Mouse (Mus musculus) heart, postnatal 36 days (tissue): Measurements from ENCODE around the gene Ap3s2. TPM values are rescaled to one million over a fixed set of nuclear protein-coding genes. Genes with fewer than 3 reads are reported as not detected.

Source experiments
- DNase-seq, 2 experiments: peaks; one replicate each; pipeline ENCODE4 v3.0.0; 2021 to 2022
- intact Hi-C: fragments of 180-260 bp; cut with DNase I; formaldehyde crosslinking; loops from one replicate; pipeline ENCODE4 v1.15.1; 2025
- total RNA-seq, 2 experiments: library from RNA; stranded (reverse); gene quantifications; 2 replicates each; pipeline ENCODE4 v1.2.3; 2021

The Ap3s2 gene
- total RNA-seq: 10 to 100 TPM; 21.1 to 24.6 TPM

DNA sequence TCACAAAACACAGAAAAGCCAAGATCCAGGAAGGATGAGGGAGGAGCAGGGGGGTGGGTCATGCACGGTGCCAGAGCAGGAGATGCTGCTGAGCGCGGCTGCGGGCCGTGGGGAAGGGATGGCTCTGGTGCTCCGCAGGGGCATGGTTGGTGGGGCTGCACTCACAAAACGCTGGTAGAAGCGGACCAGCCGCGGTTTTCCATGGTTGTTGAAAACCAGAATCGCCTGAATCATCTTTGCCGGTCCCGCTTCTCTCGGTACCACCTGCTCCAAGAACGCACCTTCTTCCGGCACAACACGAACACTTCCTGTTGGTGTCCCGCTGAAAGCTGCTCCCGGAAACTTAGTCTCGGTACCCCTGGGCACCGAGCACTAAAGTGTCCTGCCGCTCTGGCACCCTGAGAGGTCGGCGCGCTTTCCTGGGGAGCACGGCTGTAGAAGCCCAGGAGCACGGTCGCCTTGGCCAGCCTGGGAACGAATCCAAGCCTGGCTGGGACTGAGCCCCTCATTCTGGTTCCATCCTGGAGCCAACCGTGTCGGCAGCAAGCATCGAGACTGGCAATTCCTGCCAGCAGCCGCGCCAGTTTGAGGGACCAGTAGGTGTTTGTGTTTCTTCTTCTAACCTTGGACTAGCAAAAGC is at the start of gene Ap3s2:
Gene Ap3s2 (minus strand): TSS at position 306 of the 640 bp plus-strand sequence.
- intact Hi-C loops: no loop called here
- peak; percentile 87 to 91 for DNase-seq

DNA sequence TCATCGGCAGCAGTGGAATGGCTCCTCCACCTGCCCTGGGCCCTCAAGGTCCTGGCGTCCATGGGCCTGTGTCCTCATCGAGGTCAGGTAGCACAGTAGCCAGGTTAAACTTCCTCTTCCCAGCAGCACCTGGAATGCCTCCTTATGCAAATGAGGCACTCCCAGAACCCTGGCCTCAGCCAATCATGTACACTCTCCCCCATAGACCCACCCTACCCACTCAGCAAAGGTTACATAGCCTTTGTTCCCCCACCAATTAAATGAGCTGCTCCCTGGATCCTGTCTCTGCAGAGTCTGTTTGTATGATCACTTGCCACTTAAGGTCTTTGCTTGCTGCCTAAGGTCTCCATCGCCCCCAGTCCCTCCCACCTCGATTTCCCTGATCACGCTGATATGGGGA is 47.9 kb upstream of the Ap3s2 start:
- DNase-seq: no peak
- intact Hi-C loops: no loop called here

DNA sequence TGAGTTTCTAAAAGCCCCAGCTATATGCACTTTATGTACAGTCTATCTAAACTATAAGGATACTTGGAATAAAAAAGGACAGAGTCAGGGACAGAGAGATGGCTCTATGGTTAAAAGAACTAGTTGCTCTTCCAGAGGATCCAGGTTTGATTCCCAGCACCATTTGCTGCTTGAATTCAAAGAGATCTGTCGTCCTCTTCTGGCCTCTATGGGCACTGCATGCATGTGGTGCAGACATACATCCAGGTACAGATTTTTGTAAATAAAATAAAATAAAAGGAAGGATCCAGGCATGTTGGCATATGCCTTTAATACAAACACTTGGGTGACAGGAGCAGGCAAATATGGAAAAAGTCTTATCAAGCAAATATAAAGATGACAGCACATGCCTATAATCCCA is 41.2 kb upstream of the Ap3s2 start:
- intact Hi-C loops: no loop called here
- DNase-seq: no peak

DNA sequence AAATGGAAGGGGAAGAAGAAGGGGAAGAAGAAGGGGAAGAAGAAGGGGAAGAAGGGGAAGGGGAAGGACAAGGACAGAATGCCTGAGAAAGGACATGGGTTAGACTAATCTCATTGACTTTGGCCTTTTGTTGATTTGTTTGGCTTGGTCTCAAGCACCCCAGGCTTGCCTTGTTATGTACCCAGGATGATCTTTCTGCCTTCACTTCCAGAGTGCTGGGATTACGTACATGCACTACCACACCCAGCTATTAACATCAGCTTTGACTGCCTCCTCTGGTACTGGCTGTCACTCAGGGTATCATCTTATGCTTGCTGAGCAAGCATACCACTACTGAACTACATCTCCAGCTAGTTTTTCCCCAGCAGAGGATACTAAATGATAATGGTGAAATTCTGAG is 35.7 kb upstream of the Ap3s2 start:
- no peak for DNase-seq
- intact Hi-C loops: no loop called here

DNA sequence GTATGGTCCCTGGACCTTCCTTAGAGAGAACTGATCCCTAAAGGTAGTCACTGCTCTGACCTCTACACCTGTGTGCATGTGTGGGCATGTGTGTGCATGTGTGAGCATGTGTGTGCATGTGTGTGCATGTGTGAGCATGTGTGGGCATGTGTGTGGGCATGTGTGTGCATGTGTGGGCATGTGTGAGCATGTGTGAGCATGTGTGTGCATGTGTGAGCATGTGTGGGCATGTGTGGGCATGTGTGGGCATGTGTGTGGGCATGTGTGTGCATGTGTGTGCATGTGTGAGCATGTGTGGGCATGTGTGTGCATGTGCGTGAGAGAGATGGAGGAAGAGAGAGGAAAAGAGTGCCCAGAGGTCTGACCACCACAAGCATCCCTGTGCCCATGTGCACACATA is 34.4 kb upstream of the Ap3s2 start:
- intact Hi-C loops: no loop called here
- no peak for DNase-seq

DNA sequence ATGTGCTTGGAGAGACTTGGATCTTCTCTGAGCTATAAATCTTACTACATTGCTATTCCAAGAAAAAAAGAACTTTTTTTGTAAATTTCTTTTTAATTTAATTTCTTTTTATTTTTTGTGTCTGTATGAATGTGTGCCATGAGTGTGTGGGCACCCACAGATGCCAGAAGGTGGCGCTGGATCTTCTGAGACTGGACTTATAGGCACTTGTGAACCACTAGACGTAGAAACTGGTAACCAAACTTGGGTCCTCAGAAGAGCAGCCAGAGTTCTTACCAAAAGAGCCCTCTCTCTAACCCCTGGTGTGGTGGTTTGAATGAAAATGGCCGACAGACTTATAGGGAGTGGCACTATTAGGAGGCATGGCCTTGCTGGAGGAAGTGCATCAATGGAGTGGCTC is 30.6 kb upstream of the Ap3s2 start:
- DNase-seq: no peak
- intact Hi-C loops: no loop called here

DNA sequence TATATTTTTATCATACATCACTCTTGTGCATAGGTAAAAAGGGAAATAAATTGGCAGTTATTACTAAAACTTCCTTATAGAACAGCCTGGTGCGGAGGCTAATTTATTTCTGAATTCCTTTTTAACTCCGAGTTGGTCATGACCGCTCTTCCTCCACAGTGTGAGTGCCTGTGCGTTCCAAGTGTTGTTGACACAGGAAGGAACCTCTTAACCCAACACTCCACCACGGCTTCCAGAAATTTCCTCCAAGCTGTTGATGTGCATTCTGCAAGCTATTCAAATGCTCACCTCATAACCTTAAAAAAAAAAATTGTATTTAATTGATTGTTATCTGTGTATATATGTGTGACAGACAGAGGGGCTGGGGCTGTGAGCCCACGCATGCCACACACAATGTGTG is 29.8 kb upstream of the Ap3s2 start:
- intact Hi-C loops: no loop called here
- DNase-seq: no peak

DNA sequence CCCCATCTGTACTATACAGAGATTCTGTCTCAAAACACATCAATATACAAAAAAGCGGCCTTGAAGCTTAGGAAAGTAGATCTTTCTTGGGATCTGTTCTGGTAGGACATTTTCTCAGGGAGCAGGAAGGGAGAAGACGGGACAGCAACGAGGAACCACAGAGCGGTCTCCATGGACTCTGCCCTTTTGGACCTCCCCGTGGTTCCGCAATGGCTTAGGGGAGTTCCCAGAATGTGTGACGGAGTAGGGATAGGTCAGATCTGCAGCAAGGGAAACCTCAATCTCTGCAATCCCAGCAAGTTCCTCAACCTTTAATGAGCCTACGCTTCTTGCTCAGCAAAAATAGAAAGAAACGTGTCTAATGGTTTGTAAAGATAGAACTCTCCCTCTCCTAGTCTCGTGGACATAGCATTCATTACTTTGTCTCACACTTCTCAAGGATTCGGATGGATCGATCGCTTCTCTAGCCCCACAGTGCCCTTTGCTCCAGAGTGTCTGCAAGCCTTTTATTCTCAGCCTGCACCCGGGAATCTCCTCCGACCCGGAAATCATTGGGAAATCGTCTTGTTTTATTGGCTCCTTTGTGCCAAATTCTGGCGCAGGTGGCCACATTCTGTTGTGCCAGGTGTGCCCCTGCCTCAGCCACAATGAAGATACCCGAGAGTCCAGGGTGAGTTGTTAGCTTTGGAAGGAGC is 15.2 kb upstream of the Ap3s2 start:
- intact Hi-C loops: loop anchor here (5.0 to 10.0 kb wide), 4 partner anchors 87 to 329 kb away; partner anchors contain the start of genes Idh2, Ngrn, Vps33b and Zfp710
- DNase-seq: peak; percentile 63 to 73

DNA sequence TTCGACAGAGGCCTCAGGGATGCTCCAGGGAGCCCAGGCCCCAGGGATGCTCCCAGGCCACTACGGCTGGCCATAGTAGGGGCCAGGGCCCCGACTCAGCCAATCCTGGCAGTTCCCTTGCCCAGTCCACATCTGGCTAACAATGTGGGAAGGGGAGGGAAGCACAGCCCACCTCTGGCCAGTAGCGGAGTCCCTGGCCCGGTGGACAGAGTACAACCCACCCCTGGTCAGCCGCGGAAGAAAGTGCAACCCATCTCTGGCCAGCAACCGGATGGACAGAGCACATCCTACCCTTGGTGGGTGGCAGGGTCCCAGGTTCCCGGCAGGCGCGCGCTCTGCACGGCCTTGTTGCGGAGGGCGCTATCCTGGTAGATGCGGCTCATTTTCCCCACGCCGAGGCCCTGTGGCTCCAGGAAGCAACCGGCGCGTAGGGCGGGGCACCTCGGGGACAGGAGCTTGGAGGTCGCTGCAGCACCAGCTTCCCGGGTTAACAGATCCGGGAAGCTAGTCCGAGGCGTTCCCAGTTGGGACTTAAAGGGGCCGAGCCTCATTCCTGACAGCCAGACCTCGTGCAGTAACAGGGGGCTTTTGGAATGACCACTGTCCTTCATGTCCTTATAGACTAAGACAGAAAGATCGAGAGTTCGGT is 14.5 kb upstream of the Ap3s2 start, which contains the start of gene Arpin:
Gene Arpin (minus strand): TSS at position 498 of the 649 bp plus-strand sequence.
- intact Hi-C loops: loop anchor here (5.0 to 10.0 kb wide), 4 partner anchors 87 to 330 kb away; partner anchors contain the start of genes Idh2, Ngrn, Vps33b and Zfp710

DNA sequence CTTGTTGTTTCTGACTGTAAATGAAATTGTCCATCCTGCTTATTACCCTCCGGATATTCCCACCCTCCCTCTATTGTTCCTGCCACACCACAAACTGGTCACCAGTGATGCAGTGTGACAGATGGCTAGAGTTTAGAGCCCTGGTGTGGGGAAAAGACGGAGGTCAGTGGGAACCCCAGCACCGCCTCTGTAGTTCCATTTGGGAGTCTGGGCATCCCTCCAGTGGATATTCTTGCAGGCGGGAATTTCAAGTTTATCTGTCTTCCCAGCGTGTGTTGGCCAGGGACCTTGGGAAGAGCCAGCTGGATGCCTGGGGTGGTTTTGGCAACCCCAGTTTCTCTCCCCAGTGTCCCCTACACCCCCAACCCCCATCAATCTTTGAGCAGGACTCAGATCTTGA is 14.0 kb upstream of the Ap3s2 start:
- intact Hi-C loops: loop anchor here (10.0 kb wide), 2 partner anchors 180 to 330 kb away; partner anchors contain the start of genes Idh2, Ngrn and Vps33b
- peak in 1 of 2 experiments; percentile 31 for DNase-seq

More for the DNA sequence above, 14.5 kb upstream of the Ap3s2 start, which contains the start of gene Arpin:
- peak; percentile 71 to 78 for DNase-seq

DNA sequence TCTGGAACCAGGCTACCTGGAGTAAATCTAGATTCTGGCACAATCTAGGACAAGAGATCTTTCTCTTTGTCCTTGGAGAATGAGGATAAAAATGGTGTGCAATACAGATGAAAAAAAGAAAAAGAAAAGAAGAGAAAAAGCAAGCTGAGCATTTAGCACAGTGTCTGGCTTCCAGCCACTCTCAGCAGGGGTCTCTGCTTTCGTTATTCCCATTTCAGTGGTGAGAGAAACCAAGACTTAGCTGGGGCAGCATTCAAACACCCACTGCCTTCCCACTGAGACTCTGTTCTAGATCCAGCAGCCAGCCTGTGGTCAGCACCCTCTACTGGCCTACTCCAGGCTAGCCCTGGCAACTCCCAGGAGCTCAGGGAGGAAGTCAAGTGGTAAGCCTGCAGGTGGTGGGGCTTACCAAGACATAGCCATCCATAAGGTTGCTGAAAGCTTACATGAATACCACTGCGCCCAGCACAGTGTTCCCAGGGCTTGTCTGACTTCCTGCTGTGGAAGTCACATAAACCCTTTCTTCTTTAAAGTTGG is 8.1 kb upstream of the Ap3s2 start:
- no peak for DNase-seq
- intact Hi-C loops: no loop called here

DNA sequence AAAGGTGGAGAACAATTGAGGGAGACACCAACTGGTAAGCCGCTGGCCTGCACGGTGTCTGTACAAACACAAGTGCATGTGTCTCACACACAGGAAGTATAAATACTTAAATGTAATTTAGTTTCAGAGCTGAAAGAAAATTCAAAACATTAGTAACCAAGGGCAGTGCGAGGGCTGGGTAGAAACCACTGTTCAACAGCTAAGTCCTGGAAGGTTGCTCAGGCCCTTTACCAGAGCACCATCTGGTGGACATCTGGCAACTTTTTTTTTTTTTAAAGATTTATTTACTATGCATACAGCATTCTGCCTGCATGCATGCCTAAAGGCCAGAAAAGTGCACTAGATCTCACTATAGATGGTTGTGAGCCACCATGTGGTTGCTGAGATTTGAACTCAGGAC is 5.9 kb downstream of the Ap3s2 start:
- DNase-seq: peak in 1 of 2 experiments; percentile 25
- intact Hi-C loops: loop anchor here (1.0 to 5.0 kb wide), 2 partner anchors 115 to 132 kb away; no protein-coding TSS in a partner anchor

DNA sequence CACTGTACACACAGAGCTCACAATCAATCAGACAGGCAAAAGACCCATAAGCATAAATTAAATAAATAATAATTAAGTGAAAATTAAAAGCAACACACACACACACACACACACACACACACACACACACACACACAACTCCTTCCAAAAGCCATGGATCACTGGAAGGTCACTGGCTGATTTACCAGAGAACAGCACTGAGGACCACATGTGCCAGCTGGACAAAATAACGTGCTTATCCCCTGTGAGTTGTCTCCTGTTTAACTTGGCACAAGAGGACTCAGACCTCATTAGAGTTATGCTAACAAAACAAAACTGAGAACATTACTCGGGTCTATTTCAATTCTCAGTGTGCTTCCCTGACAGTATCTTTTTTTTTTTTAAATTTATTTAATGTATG is 13.1 kb downstream of the Ap3s2 start:
- DNase-seq: peak; percentile 17 to 34
- intact Hi-C loops: no loop called here

DNA sequence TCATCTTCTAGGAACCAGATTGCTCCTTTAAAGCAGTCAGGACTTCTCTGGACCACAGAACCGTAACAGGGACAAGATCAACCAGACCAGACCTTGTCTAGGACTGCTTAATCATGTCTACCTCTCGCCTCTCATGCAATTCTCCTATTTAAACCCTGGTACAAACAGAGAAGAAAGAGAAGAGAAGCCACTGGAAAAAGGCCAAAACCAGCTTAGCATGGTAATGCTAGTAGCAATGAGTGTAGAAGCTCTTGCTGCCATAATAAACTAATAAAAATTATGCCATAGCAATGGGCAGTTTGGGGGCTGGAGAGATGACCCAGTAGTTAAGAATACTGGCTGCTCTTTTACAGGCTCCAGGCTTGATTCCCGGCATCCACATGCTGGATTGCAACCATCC is 13.5 kb downstream of the Ap3s2 start:
- no peak for DNase-seq
- intact Hi-C loops: no loop called here

DNA sequence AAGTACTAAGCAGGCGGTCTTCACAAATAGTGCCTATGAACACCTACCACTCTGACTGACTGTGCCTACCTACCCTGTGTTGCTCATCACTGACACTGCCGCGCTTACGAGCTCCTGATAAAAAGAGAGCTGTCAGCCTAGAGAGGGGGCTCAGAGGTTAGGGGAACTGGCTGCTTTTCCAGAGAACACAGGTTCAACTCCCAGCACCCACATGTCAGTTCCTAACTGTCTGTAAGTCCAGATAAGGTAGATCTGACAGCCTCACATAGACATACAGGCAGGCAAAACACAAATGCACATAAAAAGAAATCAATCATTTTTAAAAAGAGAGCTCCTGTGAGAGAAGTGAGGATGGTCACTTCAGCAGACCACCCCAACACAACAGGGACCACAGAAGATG is 15.3 kb downstream of the Ap3s2 start:
- intact Hi-C loops: no loop called here

DNA sequence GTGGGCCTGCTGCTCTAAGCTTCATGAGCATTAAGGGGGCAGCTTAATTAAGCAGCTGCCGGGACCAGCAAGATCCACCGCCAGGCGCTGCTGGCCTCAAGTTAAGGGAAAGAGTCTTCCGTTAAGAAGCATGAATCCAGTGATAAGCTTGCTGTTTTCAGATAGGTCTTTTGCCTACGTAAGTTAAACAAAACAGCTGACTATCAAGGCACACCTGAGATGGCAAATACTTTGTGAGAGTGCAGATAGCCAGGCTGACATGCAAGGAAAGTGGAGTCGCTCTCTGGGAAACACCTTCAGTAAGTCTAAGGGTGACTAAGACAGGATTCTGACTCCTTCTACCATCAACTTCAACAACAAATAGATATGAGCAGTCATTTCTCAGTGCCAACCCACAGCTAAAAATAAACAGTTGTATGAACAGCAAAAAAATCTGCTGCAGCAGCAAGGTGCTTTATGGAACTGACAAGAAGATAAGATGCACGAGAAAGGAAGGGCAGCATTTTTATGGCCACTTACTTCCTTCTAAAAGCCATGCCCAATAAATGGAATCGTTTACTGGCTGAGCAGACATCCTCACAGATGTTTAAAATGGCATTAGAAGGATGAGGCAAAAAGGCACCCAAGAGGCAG is 17.2 kb downstream of the Ap3s2 start:
- intact Hi-C loops: no loop called here
- DNase-seq: no peak

More for the DNA sequence above, 15.3 kb downstream of the Ap3s2 start:
- no peak for DNase-seq

DNA sequence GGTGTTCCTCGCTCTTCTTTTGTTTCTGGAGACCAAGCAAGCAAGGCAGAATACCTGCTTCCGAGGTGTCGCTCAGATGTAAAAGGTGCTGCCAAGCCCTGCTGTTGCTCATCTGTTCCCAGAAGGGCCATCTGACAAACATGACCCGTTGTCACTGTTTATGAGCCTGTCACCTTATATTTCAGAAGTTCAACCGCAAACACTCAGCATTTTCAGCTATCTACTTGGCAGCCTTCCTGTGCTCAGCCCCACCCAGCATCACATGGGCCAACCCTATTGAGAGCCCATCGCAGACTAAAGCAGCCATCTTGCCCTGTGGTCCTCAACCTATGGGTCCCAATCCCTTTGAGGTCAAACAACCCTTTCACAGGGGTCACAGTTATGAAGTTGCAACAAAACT is 19.7 kb downstream of the Ap3s2 start:
- DNase-seq: no peak
- intact Hi-C loops: no loop called here

DNA sequence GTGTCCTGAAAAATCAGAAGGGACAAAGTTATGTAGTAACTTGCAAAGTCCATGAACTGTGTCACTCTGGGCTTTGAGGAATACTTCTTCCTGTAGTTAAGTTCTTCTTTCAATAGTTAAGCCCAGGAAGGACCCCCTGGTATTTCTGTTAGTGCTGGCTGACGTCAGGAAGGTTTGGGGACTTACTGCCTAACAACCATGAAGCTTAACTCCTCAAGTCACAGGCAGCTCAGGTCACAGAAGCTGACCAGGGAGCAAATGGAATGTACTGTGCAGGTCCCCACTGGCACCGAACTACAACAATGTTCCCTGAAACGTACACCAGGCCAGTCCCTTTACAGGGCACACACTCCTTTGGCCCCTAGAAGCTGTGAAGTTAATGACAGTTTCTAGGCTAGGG is 25.2 kb downstream of the Ap3s2 start:
- no peak for DNase-seq
- intact Hi-C loops: no loop called here

DNA sequence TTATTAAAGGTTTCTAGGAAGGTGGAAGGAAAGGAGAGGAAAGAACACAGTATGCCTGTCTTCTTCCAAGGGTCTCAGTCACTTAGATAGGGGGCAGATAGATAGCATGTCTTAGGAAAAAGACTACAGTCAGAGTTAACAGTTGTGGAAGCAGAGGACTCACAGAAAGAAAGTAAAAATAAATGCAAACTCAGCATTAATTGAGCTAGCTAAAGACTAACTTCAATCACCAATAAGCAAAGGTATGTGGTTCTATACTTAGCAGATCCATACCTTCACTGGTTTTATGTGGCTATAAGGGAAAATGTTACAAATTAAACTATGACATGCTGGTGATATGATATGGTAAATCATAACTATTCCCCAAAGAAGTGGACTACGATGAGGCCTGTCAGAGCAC is 25.7 kb downstream of the Ap3s2 start:
- no peak for DNase-seq
- intact Hi-C loops: no loop called here

DNA sequence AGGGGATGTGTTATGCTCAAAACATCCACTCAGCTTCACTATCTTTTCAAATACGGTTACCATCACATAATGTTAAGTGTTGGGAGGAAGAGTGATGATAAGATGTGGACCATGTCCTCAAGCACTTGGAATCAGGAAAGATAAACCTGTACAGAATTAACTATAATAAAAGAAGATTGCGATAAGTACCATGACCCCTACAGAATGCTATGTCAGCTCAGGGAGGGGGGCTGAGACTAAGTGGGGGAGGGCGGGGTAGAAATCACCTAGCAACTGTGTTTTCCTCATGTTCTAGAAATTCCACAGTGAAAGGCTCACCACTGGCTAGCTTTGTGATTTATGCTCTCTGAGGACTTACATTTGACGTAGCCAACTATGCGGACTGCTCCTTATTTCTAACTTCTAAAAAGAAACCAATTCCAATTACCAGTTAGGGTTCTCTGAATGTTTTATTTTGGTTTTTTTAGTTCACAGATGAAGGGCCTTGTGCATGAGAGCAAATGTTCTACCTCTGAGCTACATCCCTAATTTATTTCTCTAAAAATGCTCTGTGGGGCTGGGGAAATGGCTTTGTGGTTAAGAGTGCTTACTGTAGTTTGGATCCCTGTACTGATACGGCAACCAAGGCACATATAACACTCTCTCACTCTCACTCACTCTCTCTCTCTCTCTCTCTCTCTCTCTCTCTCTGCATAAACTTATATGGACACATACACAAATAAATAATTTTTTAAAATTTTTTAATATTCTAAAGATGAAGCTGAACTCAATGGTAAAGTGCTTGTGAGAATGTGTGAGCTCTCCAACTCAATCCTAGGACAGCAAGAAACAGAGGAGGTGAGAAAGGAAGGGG is 27.6 kb downstream of the Ap3s2 start:
- no peak for DNase-seq

More for the DNA sequence above, 27.6 kb downstream of the Ap3s2 start:
- intact Hi-C loops: no loop called here
